Mouse (Mus musculus): ENCODE measurements around the gene Ky. TPM values are rescaled to one million over a fixed set of nuclear protein-coding genes. Genes with fewer than 3 reads are reported as not detected.

Gene Ky
- 1 to 10 TPM; 2.4 to 3.4 TPM for total RNA-seq (2021)

- intact Hi-C loops (cut with DNase I): loop anchor here (5.0 kb wide), 1 partner anchor 104 kb away; no protein-coding TSS in a partner anchor
- DNase-seq (ENCODE audit: low spot score in 2 of 2): peak in 1 of 2 experiments; percentile 43
Measured at GRCm38 (mm10) chr9:102505700-102506585, at the start of gene Ky. Gene Ky, plus strand, starts transcription at chr9:102505750.

- DNase-seq (ENCODE audit: low spot score in 2 of 2): no peak
- intact Hi-C loops (cut with DNase I): no loop called here
Measured at GRCm38 (mm10) chr9:102462251-102462650, 43.3 kb upstream of the Ky start.

- DNase-seq (ENCODE audit: low spot score in 2 of 2): no peak
- intact Hi-C loops (cut with DNase I): no loop called here
Measured at GRCm38 (mm10) chr9:102465044-102465443, 40.5 kb upstream of the Ky start.

- DNase-seq (ENCODE audit: low spot score in 2 of 2): no peak
- intact Hi-C loops (cut with DNase I): no loop called here
Measured at GRCm38 (mm10) chr9:102465726-102466125, 39.8 kb upstream of the Ky start.

GRCm38 (mm10) chr9:102470076-102470819, 35.3 kb upstream of the Ky start:
- DNase-seq (ENCODE audit: low spot score in 2 of 2): no peak
- intact Hi-C loops (cut with DNase I): no loop called here

GRCm38 (mm10) chr9:102477767-102478450, 27.6 kb upstream of the Ky start:
- peak; percentile 63 to 75 for DNase-seq (ENCODE audit: low spot score in 2 of 2)
- intact Hi-C loops (cut with DNase I): no loop called here

GRCm38 (mm10) chr9:102478451-102478835, 27.1 kb upstream of the Ky start:
- DNase-seq (ENCODE audit: low spot score in 2 of 2): no peak
- intact Hi-C loops (cut with DNase I): no loop called here

- intact Hi-C loops (cut with DNase I): no loop called here
- no peak for DNase-seq (ENCODE audit: low spot score in 2 of 2)
Measured at GRCm38 (mm10) chr9:102479022-102479421, 26.5 kb upstream of the Ky start.

- intact Hi-C loops (cut with DNase I): no loop called here
- DNase-seq (ENCODE audit: low spot score in 2 of 2): no peak
Measured at GRCm38 (mm10) chr9:102492031-102492795, 13.3 kb upstream of the Ky start.

- intact Hi-C loops (cut with DNase I): no loop called here
- DNase-seq (ENCODE audit: low spot score in 2 of 2): peak in 1 of 2 experiments; percentile 2
Measured at GRCm38 (mm10) chr9:102493044-102493443, 12.5 kb upstream of the Ky start.

- intact Hi-C loops (cut with DNase I): no loop called here
- DNase-seq (ENCODE audit: low spot score in 2 of 2): peak in 1 of 2 experiments; percentile 1
Measured at GRCm38 (mm10) chr9:102493916-102494315, 11.6 kb upstream of the Ky start.

GRCm38 (mm10) chr9:102494454-102494853, 11.1 kb upstream of the Ky start:
- intact Hi-C loops (cut with DNase I): no loop called here

GRCm38 (mm10) chr9:102495266-102495665, 10.3 kb upstream of the Ky start:
- intact Hi-C loops (cut with DNase I): no loop called here
- no peak for DNase-seq (ENCODE audit: low spot score in 2 of 2)

More at GRCm38 (mm10) chr9:102494454-102494853, 11.1 kb upstream of the Ky start:
- DNase-seq (ENCODE audit: low spot score in 2 of 2): no peak

GRCm38 (mm10) chr9:102496481-102497041, 9.0 kb upstream of the Ky start:
- intact Hi-C loops (cut with DNase I): no loop called here
- peak; percentile 59 to 62 for DNase-seq (ENCODE audit: low spot score in 2 of 2)

- intact Hi-C loops (cut with DNase I): no loop called here
Measured at GRCm38 (mm10) chr9:102497089-102497690, 8.4 kb upstream of the Ky start.

GRCm38 (mm10) chr9:102497833-102498430, 7.6 kb upstream of the Ky start:
- no peak for DNase-seq (ENCODE audit: low spot score in 2 of 2)
- intact Hi-C loops (cut with DNase I): no loop called here

More at GRCm38 (mm10) chr9:102497089-102497690, 8.4 kb upstream of the Ky start:
- DNase-seq (ENCODE audit: low spot score in 2 of 2): no peak

- no peak for DNase-seq (ENCODE audit: low spot score in 2 of 2)
- intact Hi-C loops (cut with DNase I): no loop called here
Measured at GRCm38 (mm10) chr9:102498701-102499100, 6.8 kb upstream of the Ky start.

GRCm38 (mm10) chr9:102499266-102499665, 6.3 kb upstream of the Ky start:
- DNase-seq (ENCODE audit: low spot score in 2 of 2): peak; percentile 68 to 74
- intact Hi-C loops (cut with DNase I): no loop called here

All from left cerebral cortex, postnatal 36 days (tissue).